Mouse (Mus musculus) lung, postnatal 0 days (tissue): ENCODE data around the gene Gm20708.

ENCODE experiments used
- CTCF ChIP-seq: IDR thresholded peaks from 2 replicates; pipeline ENCODE4 v1.5.1; 2016; ENCODE audit warnings: antibody characterized with exemption, mild to moderate bottlenecking
- EP300 ChIP-seq: IDR thresholded peaks from 2 replicates; pipeline ENCODE4 v1.6.1; 2016; ENCODE audit warnings: antibody characterized with exemption, mild to moderate bottlenecking, control low read depth

DNA sequence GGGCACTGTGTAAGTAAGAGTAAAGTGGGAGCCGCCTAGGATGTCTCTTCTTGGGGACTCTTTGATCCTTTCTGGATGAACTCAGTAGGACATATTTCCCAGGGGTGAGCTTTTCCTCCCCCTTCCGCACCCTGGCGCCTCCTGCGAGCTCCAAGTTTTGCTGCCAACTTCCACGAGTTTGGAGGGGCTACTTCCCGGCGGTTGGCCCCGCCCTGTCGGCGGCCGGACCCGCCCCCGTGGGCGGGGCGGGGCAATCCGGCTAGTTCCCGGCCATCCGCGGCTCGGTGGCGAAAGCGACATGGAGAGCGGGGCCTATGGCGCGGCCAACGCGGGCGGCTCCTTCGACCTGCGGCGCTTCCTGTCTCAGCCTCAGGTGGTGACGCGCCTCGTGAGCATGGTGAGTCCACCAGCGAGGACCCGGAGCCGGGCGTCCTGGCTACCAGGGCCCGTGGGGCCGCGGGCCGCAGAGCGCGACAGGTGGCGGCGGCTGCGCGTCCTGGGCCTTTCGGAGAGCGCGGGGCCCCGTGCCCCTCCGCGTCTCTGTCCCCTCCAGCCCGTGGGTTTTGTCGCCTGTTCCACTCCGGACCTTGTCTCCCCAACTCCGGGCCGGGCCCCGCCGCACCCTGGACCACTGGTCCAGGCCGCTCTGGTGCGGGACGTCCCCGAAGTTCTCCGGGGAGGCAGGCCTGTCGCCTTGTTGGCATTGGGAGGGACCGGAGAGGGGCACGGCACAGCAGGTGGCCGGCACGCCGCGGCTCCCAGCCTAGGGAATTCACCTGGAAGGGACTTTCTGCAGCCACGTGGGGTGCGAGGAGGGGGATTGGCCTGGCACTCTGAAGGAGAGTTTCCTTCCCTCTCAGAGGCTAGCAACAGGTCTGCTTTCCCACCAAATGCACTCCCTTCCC is at the start of gene Gm20708, which contains the start of gene Syngr2:
- TF ChIP-seq CTCF (no peak), EP300 (no peak)
